Mouse (Mus musculus) heart, embryonic 13.5 days (tissue): ENCODE data around the gene Ccdc97. TPM values are rescaled to one million over a fixed set of nuclear protein-coding genes. Genes with fewer than 3 reads are reported as not detected.

Source experiments
- ATAC-seq: fragments of 200-750 bp; cut with Nextera tagmentation; 2 replicates; pipeline ENCODE4 v1.8.0; 2017; ENCODE audit warnings: moderate TSS enrichment; ENCODE audit not compliant: insufficient number of reproducible peaks, low FRiP score, low TSS enrichment; ENCODE audit errors: extremely low read depth
- H3K27ac ChIP-seq: fragments of 300-500 bp; sonication (generic); replicated peaks from 2 replicates; pipeline ENCODE4 v1.5.1; 2015; ENCODE audit warnings: moderate library complexity, mild to moderate bottlenecking, inconsistent platforms
- H3K27me3 ChIP-seq: fragments of 300-500 bp; sonication (generic); replicated peaks from 2 replicates; pipeline ENCODE4 v1.6.1; 2015; ENCODE audit warnings: mild to moderate bottlenecking, inconsistent platforms
- H3K36me3 ChIP-seq: fragments of 300-500 bp; sonication (generic); 2 replicates; pipeline ENCODE4 v1.6.1; 2015; ENCODE audit warnings: mild to moderate bottlenecking, inconsistent platforms
- H3K4me1 ChIP-seq: fragments of 300-500 bp; sonication (generic); 2 replicates; pipeline ENCODE4 v1.6.1; 2015; ENCODE audit warnings: inconsistent platforms
- H3K4me2 ChIP-seq: fragments of 300-500 bp; sonication (generic); 2 replicates; pipeline ENCODE4 v1.6.1; 2015; ENCODE audit warnings: inconsistent platforms, mild to moderate bottlenecking, moderate library complexity
- H3K4me3 ChIP-seq: fragments of 300-500 bp; sonication (generic); 2 replicates; pipeline ENCODE4 v1.5.1; 2015; ENCODE audit warnings: moderate library complexity, mild to moderate bottlenecking, inconsistent platforms
- H3K9ac ChIP-seq: fragments of 300-500 bp; sonication (generic); 2 replicates; pipeline ENCODE4 v1.6.1; 2015; ENCODE audit warnings: inconsistent platforms, mild to moderate bottlenecking, moderate library complexity
- H3K9me3 ChIP-seq: fragments of 300-500 bp; sonication (generic); 2 replicates; pipeline ENCODE4 v1.6.1; 2016; ENCODE audit warnings: inconsistent platforms
- WGBS: fragments of 180-500 bp; shearing (Covaris S2); methylation state at CpG from one replicate; pipeline ENCODE4 v1.1.7; 2015; ENCODE audit warnings: mixed read lengths; 5-methylcytosine and 5-hydroxymethylcytosine counted together
- polyA plus RNA-seq: library from polyadenylated mRNA; unstranded; fragments of >200 nt; fragmentation: Nextera tagmentation; extraction: Ambion mirVana; gene quantifications from 2 replicates; pipeline ENCODE4 v1.2.1, GENCODE M21; 2015

Gene Ccdc97
- polyA plus RNA-seq, 1 experiment from 2014 or later: 22.1 TPM

DNA sequence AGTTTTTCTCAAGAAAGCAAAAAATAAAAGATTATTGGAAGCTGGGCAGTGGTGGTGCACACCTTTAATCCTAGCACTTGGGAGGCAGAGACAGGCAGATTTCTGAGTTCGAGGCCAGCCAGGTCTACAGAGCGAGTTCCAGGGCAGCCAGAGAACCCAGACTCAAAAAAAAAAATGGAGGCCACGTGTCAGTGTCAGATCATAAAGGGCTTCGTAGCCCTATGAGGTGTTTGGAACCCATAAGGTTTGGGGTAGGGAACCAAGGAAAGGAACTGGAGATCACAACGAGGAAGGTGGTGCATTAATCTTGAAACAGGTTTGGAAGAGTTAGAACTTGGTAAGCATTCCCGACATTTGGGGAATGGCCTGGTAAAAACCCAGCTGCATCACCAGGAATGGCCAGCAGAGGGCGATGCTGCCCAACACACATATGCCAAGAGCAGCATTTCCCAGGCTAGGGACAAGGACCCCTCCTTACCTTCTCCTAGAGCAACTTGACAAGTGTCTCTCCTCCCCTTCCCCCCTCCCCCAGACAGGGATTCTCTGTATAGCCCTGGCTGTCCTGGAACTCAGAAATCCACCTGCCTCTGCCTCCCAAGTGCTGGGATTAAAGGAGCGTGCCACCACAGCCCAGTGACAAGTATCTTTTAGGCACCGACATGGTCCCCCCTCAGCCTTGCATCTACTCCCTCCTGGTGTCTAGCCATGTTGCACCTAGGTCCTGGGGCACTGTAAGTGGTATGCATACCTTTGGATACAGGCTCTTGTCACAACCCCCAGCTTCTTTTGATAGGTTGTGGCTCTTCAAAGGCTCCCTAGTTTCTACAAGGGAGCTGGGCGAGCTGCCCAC is 1.1 kb upstream of the Ccdc97 start:
- Histone ChIP-seq H3K9ac (peak overlapping the region; percentile 88), H3K27ac (peak overlapping the region; percentile 88; the same call in 1 of the 2 replicates), H3K4me2 (peak overlapping the region; percentile 93), H3K36me3 (peaks cover 65% of the 10 kb centered on the region), H3K4me1 (peaks cover 22% of the 10 kb centered on the region), H3K27me3 (no peaks in the 10 kb centered on the region), H3K4me3 (peak overlapping the region; percentile 78), H3K9me3 (no peaks in the 10 kb centered on the region)
- no peak for ATAC-seq
- 56% methylated on average over 10 of the region's 10 CpGs for WGBS

DNA sequence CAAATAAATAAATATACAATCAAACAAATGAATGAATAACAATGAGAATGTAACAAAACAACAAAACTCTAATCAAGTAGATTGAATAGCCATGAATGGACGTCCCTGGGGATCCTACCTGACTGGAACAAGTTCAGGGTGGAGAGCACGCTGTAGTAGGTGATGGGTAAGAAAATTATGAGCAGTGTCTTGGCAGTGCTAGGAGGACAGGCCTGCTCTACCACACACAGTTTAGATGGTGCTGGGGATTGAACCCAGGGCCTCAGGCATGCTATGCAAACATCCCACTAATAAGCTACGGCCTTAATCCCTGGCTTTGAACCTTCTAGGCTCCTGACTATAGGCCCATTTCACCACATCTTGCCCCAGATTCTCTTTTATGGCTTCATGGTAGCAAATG is 1.4 kb downstream of the Ccdc97 start:
- no peak for ATAC-seq
- no peaks in the 10 kb centered on the region for H3K27me3 ChIP-seq
- peak overlapping the region; percentile 78 for H3K4me3 ChIP-seq
- peaks cover 24% of the 10 kb centered on the region for H3K4me1 ChIP-seq
- WGBS: 88% methylated on average over 3 of the region's 3 CpGs
- peaks cover 65% of the 10 kb centered on the region for H3K36me3 ChIP-seq
- peak overlapping the region; percentile 88 for H3K9ac ChIP-seq
- H3K9me3 ChIP-seq: no peaks in the 10 kb centered on the region
- peak overlapping the region; percentile 93 for H3K4me2 ChIP-seq
- H3K27ac ChIP-seq: no peak overlapping the region

DNA sequence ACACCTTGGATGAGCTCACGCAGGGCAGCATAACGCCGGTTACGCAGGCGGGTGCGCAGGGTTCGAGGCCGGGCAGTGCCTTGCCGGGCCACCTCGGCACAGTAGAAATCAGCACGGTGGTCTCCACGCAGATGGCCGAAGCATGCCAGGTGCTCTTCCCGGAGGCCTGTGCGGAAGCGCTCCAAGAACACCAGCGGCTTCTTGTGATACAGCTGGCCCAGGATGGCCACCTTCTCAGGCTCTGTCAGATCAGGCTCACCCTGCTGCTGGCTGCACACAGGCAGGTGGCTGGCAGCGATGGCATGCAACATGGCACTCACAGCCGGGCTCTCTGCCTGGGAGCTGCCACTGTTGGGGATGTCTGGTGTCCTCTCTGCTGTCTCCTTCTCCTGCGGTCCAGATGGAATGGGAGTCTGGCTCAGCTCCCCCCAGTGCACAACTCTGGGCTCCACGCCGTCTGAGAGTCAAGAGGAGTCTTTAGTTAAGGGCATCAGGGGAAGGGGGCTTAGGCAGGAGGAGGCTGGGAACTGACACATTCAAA is 3.1 kb downstream of the Ccdc97 start:
- Histone ChIP-seq H3K4me2 (no peak overlapping the region), H3K27me3 (no peaks in the 10 kb centered on the region), H3K4me3 (no peak overlapping the region), H3K36me3 (peaks cover 51% of the 10 kb centered on the region), H3K9me3 (no peaks in the 10 kb centered on the region), H3K9ac (no peak overlapping the region), H3K27ac (no peak overlapping the region), H3K4me1 (peaks cover 41% of the 10 kb centered on the region)
- 87% methylated on average over 22 of the region's 22 CpGs for WGBS
- ATAC-seq: no peak

DNA sequence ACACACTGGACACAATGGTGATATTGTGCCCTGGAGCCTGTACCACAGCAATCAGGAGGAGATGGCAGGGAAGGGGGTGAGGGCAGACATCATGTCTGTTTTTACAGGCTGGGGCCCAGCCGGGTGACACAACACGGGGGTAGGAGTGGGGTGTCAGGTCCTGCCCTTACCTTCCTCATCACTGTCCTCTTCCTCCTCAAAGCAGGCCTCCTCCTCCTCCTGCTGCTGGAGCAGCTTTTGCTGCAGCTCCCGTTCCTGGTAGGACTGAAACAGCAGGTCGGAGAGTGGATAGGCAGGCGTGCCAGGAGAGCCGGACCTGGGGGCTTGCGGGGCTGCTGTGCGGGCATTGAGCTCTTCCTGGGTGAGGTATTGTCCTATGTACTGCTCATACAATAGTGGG is 4.3 kb downstream of the Ccdc97 start:
- WGBS: 91% methylated on average over 8 of the region's 8 CpGs
- no peaks in the 10 kb centered on the region for H3K27me3 ChIP-seq
- H3K4me3 ChIP-seq: no peak overlapping the region
- no peak for ATAC-seq
- peaks cover 50% of the 10 kb centered on the region for H3K4me1 ChIP-seq
- no peaks in the 10 kb centered on the region for H3K9me3 ChIP-seq
- H3K27ac ChIP-seq: no peak overlapping the region
- H3K4me2 ChIP-seq: no peak overlapping the region
- H3K9ac ChIP-seq: no peak overlapping the region
- H3K36me3 ChIP-seq: peaks cover 44% of the 10 kb centered on the region

DNA sequence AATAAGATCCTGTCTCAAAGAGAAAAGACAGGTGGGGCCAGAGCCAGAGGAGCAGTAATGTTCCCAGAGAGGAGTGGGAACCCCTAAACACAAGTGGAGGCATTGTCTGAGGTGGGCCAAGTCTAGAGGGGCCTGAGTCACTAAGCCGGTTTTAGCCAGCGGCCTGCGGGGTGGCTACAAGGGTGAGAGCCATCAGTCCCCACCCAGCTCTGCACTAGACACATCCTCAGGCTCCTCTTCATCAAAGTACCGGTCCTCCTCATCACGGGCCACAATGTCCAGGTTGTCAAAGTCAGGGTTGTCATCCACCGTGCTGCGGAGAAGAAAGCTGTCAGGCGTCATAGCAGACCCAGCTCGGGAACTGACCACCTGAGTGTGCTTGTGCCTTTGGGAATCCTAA is 6.1 kb downstream of the Ccdc97 start:
- Histone ChIP-seq H3K4me3 (no peak overlapping the region), H3K36me3 (peaks cover 44% of the 10 kb centered on the region), H3K27ac (no peak overlapping the region), H3K4me1 (peaks cover 44% of the 10 kb centered on the region), H3K4me2 (no peak overlapping the region), H3K9ac (no peak overlapping the region), H3K27me3 (no peaks in the 10 kb centered on the region), H3K9me3 (no peaks in the 10 kb centered on the region)
- WGBS: 85% methylated on average over 9 of the region's 9 CpGs
- ATAC-seq: no peak

DNA sequence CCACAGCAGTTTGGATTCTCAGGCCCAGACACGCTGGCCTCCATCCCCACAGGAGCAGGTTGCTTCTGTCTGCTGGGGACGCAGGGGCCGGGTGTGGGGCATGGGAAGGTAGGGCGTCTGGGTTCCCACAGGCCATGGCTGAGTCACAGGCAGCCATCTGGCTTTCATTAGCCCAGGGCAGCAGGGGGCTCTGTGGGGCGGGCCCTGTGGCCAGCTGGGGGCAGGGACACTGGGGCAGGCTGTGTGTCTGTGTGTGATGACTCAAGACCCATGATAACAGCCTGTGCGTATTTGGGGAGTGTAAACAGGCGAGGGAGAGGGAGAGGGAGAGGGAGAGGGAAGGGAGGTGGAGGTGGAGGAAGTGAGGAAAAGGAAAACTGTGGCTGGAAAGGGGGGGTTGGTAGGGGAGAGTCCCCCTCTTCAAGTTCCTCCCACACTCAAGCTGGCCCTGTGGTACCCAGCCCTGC is 7.1 kb downstream of the Ccdc97 start:
- Histone ChIP-seq H3K9me3 (no peaks in the 10 kb centered on the region), H3K27ac (peak overlapping the region; percentile 82), H3K27me3 (no peaks in the 10 kb centered on the region), H3K36me3 (peaks cover 44% of the 10 kb centered on the region), H3K4me1 (peaks cover 46% of the 10 kb centered on the region), H3K9ac (peak overlapping the region; percentile 74), H3K4me3 (no peak overlapping the region), H3K4me2 (no peak overlapping the region)
- WGBS: 2% methylated on average over 7 of the region's 7 CpGs
- ATAC-seq: peak; percentile 41; the same call in 1 of the 2 replicates

DNA sequence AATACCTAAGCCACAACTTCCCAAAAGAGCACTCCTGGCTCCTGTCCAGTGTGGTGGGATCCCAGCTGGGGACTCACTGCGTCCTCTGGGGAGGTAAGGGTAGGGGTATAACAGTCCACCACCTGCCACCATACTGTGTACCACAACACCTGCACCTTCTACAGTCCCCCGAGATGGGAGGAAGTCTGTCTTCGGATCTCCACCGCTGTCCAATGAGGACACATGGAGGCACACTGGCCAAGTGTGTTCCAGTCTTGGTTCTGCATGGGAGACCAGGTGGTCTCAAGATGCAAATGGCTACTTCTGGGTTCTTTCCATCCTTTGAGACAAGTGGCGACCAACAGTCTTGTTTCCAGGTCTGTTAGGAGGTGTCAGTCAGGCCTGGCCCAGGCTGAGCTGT is 7.7 kb downstream of the Ccdc97 start:
- H3K9me3 ChIP-seq: no peaks in the 10 kb centered on the region
- ATAC-seq: no peak
- H3K27me3 ChIP-seq: no peaks in the 10 kb centered on the region
- H3K4me2 ChIP-seq: peak overlapping the region; percentile 61; the same call in 1 of the 2 replicates
- peaks cover 39% of the 10 kb centered on the region for H3K36me3 ChIP-seq
- H3K4me3 ChIP-seq: no peak overlapping the region
- WGBS: 50% methylated on average over 5 of the region's 5 CpGs
- H3K4me1 ChIP-seq: peaks cover 52% of the 10 kb centered on the region
- H3K9ac ChIP-seq: no peak overlapping the region
- peak overlapping the region; percentile 82 for H3K27ac ChIP-seq

DNA sequence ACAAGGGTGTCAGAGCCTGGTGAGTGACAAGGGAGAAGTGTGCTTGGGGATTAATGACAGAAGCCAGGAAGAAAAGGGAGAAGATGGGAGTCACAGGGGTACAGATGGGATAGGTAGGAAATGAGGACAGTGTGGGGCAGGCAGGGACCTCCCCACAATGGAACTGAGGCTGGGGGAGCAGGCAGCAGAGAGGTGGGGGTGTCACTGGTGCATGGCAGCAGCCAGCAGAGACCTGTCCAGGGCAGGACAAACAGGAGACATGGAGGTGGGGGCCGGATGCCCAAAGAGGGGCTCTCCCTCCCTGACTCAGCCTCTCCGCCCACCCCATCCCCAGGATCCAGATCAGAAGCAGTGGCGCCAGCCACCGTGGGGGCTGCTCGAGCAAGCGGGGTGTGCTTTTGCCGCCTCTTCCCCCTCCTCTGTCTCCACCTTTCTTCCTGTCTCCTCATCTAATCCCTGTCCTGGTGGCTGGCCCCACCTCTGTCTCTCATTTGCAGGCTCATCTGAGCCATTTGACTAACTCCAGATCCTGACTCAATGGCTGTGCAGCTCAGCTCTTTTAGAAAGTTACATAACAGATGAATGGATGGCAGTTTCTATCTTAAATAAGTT is 8.3 kb downstream of the Ccdc97 start:
- H3K36me3 ChIP-seq: peaks cover 34% of the 10 kb centered on the region
- H3K9me3 ChIP-seq: no peaks in the 10 kb centered on the region
- peak overlapping the region; percentile 61 for H3K4me2 ChIP-seq
- peak overlapping the region; percentile 12; the same call in 1 of the 2 replicates for H3K4me3 ChIP-seq
- peak overlapping the region; percentile 82 for H3K27ac ChIP-seq
- peaks cover 58% of the 10 kb centered on the region for H3K4me1 ChIP-seq
- peak overlapping the region; percentile 74 for H3K9ac ChIP-seq
- no peak for ATAC-seq
- no peaks in the 10 kb centered on the region for H3K27me3 ChIP-seq
- 8% methylated on average over 6 of the region's 7 CpGs for WGBS

DNA sequence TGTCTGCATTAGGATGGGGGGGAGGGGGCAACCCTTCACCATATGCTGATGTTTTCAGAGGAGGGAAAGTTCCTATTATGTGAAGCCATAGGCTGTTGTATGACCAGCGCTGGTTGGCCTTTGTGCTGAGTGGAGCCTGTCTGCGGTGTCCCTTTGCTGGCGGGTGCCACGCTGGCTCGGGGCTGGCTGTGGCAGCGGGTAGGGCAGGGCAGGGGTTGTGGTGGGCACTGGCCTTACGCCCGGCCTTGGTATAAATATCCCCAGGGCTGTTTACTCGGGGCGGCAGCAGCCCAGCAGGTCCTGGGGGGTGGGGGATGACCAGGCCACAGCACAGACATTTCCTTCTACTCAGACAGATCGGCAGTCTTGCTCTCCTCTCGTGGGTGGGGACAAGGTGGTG is 8.9 kb downstream of the Ccdc97 start:
- peak overlapping the region; percentile 82 for H3K27ac ChIP-seq
- peaks cover 27% of the 10 kb centered on the region for H3K36me3 ChIP-seq
- H3K4me1 ChIP-seq: peaks cover 65% of the 10 kb centered on the region
- WGBS: 16% methylated on average over 12 of the region's 12 CpGs
- peak overlapping the region; percentile 61 for H3K4me2 ChIP-seq
- H3K4me3 ChIP-seq: peak overlapping the region; percentile 12; the same call in 1 of the 2 replicates
- no peaks in the 10 kb centered on the region for H3K27me3 ChIP-seq
- ATAC-seq: no peak
- peak overlapping the region; percentile 74 for H3K9ac ChIP-seq
- H3K9me3 ChIP-seq: no peaks in the 10 kb centered on the region

DNA sequence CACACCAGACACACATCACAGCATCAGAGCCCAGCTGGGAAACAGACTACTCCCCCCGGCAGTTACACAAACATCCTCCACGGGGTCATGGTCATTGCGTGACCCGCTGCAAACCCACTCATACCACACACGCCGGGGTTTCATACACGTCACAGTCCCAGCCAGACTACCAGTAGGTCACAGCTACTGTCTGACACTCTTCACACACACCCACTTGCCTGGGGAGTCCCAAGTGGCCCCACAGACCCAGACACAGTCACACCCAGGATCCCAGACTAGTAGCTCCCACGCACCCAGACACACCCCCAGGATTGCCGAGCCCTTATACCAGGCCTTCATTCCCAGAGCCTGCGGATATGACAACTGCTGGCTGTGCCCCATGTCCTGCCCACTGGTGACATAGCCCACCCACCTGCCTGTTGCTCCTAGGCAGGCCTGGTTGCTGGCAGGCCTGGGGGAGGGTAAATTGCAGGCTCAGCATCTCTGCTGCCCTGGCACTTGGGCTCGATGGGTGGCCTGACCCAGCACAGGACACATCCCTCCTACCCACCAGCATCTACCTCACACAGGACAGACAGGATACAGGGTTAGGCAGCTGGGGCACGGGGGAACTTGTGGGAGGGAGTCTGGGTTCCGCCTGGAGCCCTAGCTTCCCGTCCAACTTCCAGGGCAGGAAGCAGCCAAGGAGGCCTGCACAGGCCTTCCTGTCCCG is 11.2 kb downstream of the Ccdc97 start:
- WGBS: 46% methylated on average over 15 of the region's 15 CpGs
- Histone ChIP-seq H3K9me3 (no peaks in the 10 kb centered on the region), H3K4me3 (no peak overlapping the region), H3K36me3 (peaks cover 5% of the 10 kb centered on the region), H3K27ac (peak overlapping the region; percentile 85), H3K9ac (peak overlapping the region; percentile 40; the same call in 1 of the 2 replicates), H3K4me1 (peaks cover 82% of the 10 kb centered on the region), H3K27me3 (no peaks in the 10 kb centered on the region), H3K4me2 (peak overlapping the region; percentile 30)
- ATAC-seq: no peak
